Mouse (Mus musculus): ENCODE measurements around the gene Olfr1214.
"Not testable (repeated sequence)": the region's sequence is repeated elsewhere in the genome, so short reads cannot be mapped to it uniquely, and the experiment has no call there.

Gene Olfr1214

GRCm38 (mm10) chr2:88992553-88992952 lies at the start of gene Olfr1214:
TSS of gene Olfr1214 (minus strand) at chr2:88992653.
- DNase-seq (ENCODE audit: low spot score in 2 of 2): no peak

GRCm38 (mm10) chr2:89031965-89032364 lies 39.5 kb upstream of the Olfr1214 start, which contains the start of gene Olfr1217:
TSS of gene Olfr1217 (minus strand) at chr2:89032065.
- DNase-seq (ENCODE audit: low spot score in 2 of 2): no peak

- DNase-seq (ENCODE audit: low spot score in 2 of 2): not testable (repeated sequence)
Observed at GRCm38 (mm10) chr2:89021436-89021835, 29.0 kb upstream of the Olfr1214 start.

- DNase-seq (ENCODE audit: low spot score in 2 of 2): no peak
Observed at GRCm38 (mm10) chr2:89018240-89018639, 25.8 kb upstream of the Olfr1214 start, which contains the start of gene Olfr1216. TSS of gene Olfr1216 (minus strand) at chr2:89018340.

- no peak for DNase-seq (ENCODE audit: low spot score in 2 of 2)
Observed at GRCm38 (mm10) chr2:89006873-89007272, 14.4 kb upstream of the Olfr1214 start, which contains the start of gene Olfr1215. TSS of gene Olfr1215 (minus strand) at chr2:89006973.

GRCm38 (mm10) chr2:88980181-88980580 lies 12.3 kb downstream of the Olfr1214 start, which contains the start of gene Gm13762:
TSS of gene Gm13762 (minus strand) at chr2:88980281.
- DNase-seq (ENCODE audit: low spot score in 2 of 2): no peak

GRCm38 (mm10) chr2:88953669-88954068 lies 38.8 kb downstream of the Olfr1214 start, which contains the start of gene Olfr1212:
TSS of gene Olfr1212 (plus strand) at chr2:88953969.
- DNase-seq (ENCODE audit: low spot score in 2 of 2): no peak

GRCm38 (mm10) chr2:88938011-88938410 lies 54.4 kb downstream of the Olfr1214 start, which contains the start of gene Olfr1211:
TSS of gene Olfr1211 (minus strand) at chr2:88938111.
- no peak for DNase-seq (ENCODE audit: low spot score in 2 of 2)

Measured in heart, adult 9 months (tissue).